Mouse (Mus musculus) neural tube, embryonic 13.5 days (tissue): ENCODE data around the gene 1700123O20Rik. TPM values are rescaled to one million over a fixed set of nuclear protein-coding genes. Genes with fewer than 3 reads are reported as not detected.
A peak's percentile ranks its signal among the peaks of the same experiment; 100 is the strongest.

Experiments
- ATAC-seq: fragments of 200-750 bp; cut with Nextera tagmentation; 2 replicates; pipeline ENCODE4 v1.8.0; 2017; ENCODE audit warnings: low read depth, mild to moderate bottlenecking, moderate TSS enrichment, moderate library complexity
- H3K27ac ChIP-seq: fragments of 300-500 bp; sonication (generic); replicated peaks from 2 replicates; pipeline ENCODE4 v1.5.1; 2015; ENCODE audit warnings: moderate library complexity, mild to moderate bottlenecking, inconsistent platforms
- H3K27me3 ChIP-seq: fragments of 300-500 bp; sonication (generic); 2 replicates; pipeline ENCODE4 v1.6.1; 2015; ENCODE audit warnings: mild to moderate bottlenecking, inconsistent platforms
- H3K36me3 ChIP-seq: fragments of 300-500 bp; sonication (generic); 2 replicates; pipeline ENCODE4 v1.6.1; 2015; ENCODE audit warnings: mild to moderate bottlenecking, inconsistent platforms
- H3K4me1 ChIP-seq: fragments of 300-500 bp; sonication (generic); replicated peaks from 2 replicates; pipeline ENCODE4 v1.6.1; 2015; ENCODE audit warnings: inconsistent platforms
- H3K4me2 ChIP-seq: fragments of 300-500 bp; sonication (generic); 2 replicates; pipeline ENCODE4 v1.6.1; 2015; ENCODE audit warnings: inconsistent platforms, mild to moderate bottlenecking, moderate library complexity
- H3K4me3 ChIP-seq: fragments of 300-500 bp; sonication (generic); 2 replicates; pipeline ENCODE4 v1.5.1; 2015; ENCODE audit warnings: mild to moderate bottlenecking, inconsistent platforms
- H3K9ac ChIP-seq: fragments of 300-500 bp; sonication (generic); 2 replicates; pipeline ENCODE4 v1.6.1; 2015; ENCODE audit warnings: moderate library complexity, mild to moderate bottlenecking, inconsistent platforms
- H3K9me3 ChIP-seq: fragments of 300-500 bp; sonication (generic); 2 replicates; pipeline ENCODE4 v1.6.1; 2016; ENCODE audit warnings: inconsistent platforms
- WGBS: fragments of 180-500 bp; shearing (Covaris S2); methylation state at CpG from one replicate; pipeline ENCODE4 v1.1.7; 2015; 5-methylcytosine and 5-hydroxymethylcytosine counted together
- polyA plus RNA-seq: library from polyadenylated mRNA; unstranded; fragments of >200 nt; fragmentation: Nextera tagmentation; extraction: Ambion mirVana; gene quantifications from 2 replicates; pipeline ENCODE4 v1.2.1, GENCODE M21; 2015

Gene 1700123O20Rik
- polyA plus RNA-seq: 84.6 and 90.6 TPM in 2 replicates

DNA sequence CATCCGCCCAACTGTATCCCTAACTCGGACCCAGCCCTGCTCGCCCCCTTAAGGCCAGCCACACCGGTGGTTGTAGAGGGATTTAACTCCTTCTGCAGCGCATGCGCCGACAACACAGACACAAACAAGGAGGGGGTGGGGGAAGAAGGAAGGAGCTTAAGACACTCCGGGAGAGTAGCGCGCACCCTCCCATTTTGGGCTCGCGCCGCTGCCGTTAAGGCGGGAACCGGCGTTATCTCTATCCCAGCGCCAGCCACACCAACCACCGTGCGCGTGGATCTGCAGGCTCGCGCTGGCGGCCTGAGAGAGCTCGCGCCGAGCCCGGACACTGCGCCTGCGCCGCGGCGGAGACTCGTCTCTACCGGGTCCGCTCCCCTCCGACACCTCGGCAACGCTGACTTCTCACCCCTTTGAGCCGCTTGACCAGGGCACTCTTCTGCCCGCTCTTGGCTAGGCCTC is at the start of gene 1700123O20Rik:
1700123O20Rik (plus strand) TSS at position 154 of the 459 bp plus-strand sequence.
- Histone ChIP-seq H3K4me1 (peaks cover 49% of the 10 kb centered on the region), H3K9me3 (no peaks in the 10 kb centered on the region), H3K9ac (peak within 1 kb of the TSS; percentile 87), H3K27me3 (no peaks in the 10 kb centered on the region), H3K36me3 (peaks cover 46% of the 10 kb centered on the region), H3K27ac (peak within 1 kb of the TSS; percentile 95), H3K4me2 (peak within 1 kb of the TSS; percentile 69), H3K4me3 (peak within 1 kb of the TSS; percentile 77)
- ATAC-seq: peak; percentile 85
- WGBS: under 1% methylated on average over 41 of the region's 41 CpGs

DNA sequence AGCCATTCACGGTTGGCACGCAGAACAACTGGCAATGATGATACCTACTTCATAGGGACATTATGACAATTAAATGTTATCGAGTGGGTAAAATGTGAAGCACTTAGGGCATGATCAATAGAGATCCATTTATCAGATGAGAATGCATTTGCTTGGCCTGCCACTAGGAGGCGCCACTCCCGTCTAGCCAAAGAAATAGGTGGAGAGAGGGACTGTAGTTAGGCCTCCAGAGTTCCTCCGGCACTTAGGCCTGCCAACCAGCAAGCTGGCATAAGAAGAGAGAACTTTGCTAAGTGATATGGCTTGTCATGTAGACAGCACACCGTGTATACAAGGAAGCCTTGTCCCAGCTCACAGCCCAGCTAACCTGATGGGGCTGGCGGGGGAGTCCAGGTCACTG is 49.1 kb upstream of the 1700123O20Rik start:
- Histone ChIP-seq H3K36me3 (peaks cover 69% of the 10 kb centered on the region), H3K27ac (no peak overlapping the region), H3K4me3 (no peak overlapping the region), H3K9ac (no peak overlapping the region), H3K27me3 (no peaks in the 10 kb centered on the region), H3K4me2 (no peak overlapping the region), H3K9me3 (no peaks in the 10 kb centered on the region), H3K4me1 (peaks cover 31% of the 10 kb centered on the region)
- 52% methylated on average over 8 of the region's 8 CpGs for WGBS
- no peak for ATAC-seq

DNA sequence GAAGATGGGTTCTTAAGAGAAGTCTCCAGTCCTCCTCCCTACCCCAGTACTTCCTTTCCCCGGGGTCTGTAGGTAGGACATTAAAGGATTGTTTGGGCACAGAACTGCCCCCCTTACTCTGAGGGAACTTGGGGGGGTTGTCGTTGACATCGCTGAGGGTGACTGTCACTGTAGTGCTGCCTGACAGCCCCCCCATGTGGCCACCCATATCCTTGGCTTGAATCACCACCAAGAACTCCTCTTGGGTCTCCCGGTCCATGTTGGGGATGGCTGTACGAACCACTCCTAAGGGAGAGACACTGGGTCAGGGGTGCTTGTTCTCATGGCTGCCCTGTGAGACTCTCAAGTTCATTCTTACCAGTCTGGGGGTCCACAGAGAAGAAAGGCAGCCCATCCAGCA is 47.8 kb upstream of the 1700123O20Rik start:
- H3K27ac ChIP-seq: no peak overlapping the region
- H3K4me2 ChIP-seq: no peak overlapping the region
- peaks cover 34% of the 10 kb centered on the region for H3K4me1 ChIP-seq
- H3K9me3 ChIP-seq: no peaks in the 10 kb centered on the region
- ATAC-seq: no peak
- H3K4me3 ChIP-seq: no peak overlapping the region
- no peaks in the 10 kb centered on the region for H3K27me3 ChIP-seq
- H3K9ac ChIP-seq: peak overlapping the region; percentile 83; the same call in 1 of the 2 replicates
- H3K36me3 ChIP-seq: peaks cover 69% of the 10 kb centered on the region
- 79% methylated on average over 5 of the region's 5 CpGs for WGBS

DNA sequence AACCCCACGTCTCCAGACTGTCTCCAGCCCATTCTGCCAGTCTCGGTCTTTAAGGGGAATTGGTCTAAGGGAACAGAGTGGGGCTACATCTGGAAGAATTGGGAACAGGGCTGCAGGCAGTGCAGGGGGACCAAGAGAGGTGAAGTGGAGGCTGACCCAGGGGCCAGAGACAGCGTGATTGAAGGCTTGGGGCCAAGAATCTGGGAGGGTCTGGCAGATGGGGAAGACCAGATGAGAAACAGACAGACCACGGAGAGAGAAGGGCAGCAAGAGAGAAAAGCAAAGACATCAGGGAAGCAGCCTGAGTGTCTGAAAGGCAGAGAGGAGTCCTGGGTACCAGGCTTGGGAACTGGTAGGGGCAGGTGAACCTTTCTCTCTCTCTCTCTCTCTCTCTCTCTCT is 45.9 kb upstream of the 1700123O20Rik start:
- WGBS: 14% methylated on average over 4 of the region's 4 CpGs
- Histone ChIP-seq H3K4me1 (peaks cover 34% of the 10 kb centered on the region), H3K4me2 (peak overlapping the region; percentile 74), H3K9ac (peak overlapping the region; percentile 83), H3K36me3 (peaks cover 69% of the 10 kb centered on the region), H3K27ac (no peak overlapping the region; the same call in 1 of the 2 replicates), H3K9me3 (no peaks in the 10 kb centered on the region), H3K27me3 (no peaks in the 10 kb centered on the region), H3K4me3 (peak overlapping the region; percentile 58)
- no peak for ATAC-seq

DNA sequence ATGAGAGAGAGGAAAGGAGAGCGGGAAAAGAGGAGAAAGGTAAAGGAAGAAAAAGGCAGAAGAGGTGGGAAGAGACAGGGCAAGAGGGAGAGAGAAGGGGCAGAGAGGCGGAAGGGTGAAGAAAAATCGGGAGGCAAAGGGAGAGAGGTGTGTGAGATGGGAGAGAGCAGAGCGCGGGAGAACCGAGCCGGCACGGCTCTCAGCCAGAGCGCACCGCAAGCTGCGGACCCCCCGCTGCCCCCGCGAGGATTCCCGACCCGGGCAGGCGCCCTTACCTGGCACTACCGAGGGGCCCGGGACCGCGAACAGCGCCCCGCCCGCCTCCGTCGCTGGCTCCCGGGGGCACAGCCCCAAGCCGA is 45.1 kb upstream of the 1700123O20Rik start, which contains the start of gene Gm17606:
Gm17606 (plus strand) TSS at position 7 of the 359 bp plus-strand sequence.
- Histone ChIP-seq H3K36me3 (peaks cover 72% of the 10 kb centered on the region), H3K9ac (peak within 1 kb of the TSS; percentile 83), H3K27ac (peak within 1 kb of the TSS; percentile 87), H3K9me3 (no peaks in the 10 kb centered on the region), H3K27me3 (no peaks in the 10 kb centered on the region), H3K4me3 (peak within 1 kb of the TSS; percentile 58), H3K4me1 (peaks cover 34% of the 10 kb centered on the region), H3K4me2 (peak within 1 kb of the TSS; percentile 74)
- ATAC-seq: no peak; the same call in 1 of the 2 replicates
- under 1% methylated on average over 28 of the region's 28 CpGs for WGBS

DNA sequence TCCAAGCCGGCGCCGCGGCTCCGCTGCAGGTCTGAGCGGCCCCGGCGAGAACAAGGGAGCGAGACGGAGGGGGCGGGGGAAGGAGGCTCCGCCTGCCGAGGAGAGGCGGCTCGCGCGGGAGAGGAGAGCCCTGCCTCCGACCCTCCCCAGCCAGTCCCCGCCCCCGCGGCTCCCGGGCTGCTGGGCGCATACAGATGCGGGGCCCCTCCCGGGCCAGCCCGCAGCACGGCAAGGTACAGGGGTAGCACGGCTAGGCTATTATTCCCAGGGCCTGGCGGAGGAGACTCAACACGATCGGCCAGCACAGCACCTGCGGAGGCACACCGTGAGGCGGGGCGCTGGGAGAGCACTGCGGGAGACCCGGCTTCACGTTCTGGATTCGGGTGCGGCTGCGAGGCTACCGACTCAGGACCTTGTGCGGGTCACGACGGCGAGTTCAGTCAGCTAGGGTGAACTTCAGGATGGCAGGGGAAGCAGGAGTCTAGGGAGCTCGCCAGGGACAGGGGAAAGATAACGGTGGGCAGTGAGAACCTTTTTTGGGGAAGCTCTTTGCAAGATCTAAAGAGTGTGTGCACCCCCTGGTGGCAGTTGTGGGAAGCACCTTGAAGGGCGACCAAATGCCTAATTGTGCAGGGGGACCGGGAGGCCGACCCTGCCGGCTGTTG is 44.6 kb upstream of the 1700123O20Rik start, which contains the start of gene Cdh24:
Cdh24 (minus strand) TSS at position 60 of the 665 bp plus-strand sequence.
- Histone ChIP-seq H3K4me1 (peaks cover 34% of the 10 kb centered on the region), H3K27me3 (no peaks in the 10 kb centered on the region), H3K4me2 (peak within 1 kb of the TSS; percentile 74), H3K9me3 (no peaks in the 10 kb centered on the region), H3K9ac (peak within 1 kb of the TSS; percentile 83), H3K4me3 (peak within 1 kb of the TSS; percentile 58), H3K36me3 (peaks cover 72% of the 10 kb centered on the region), H3K27ac (peak within 1 kb of the TSS; percentile 87)
- under 1% methylated on average over 42 of the region's 52 CpGs for WGBS
- ATAC-seq: peak; percentile 93

DNA sequence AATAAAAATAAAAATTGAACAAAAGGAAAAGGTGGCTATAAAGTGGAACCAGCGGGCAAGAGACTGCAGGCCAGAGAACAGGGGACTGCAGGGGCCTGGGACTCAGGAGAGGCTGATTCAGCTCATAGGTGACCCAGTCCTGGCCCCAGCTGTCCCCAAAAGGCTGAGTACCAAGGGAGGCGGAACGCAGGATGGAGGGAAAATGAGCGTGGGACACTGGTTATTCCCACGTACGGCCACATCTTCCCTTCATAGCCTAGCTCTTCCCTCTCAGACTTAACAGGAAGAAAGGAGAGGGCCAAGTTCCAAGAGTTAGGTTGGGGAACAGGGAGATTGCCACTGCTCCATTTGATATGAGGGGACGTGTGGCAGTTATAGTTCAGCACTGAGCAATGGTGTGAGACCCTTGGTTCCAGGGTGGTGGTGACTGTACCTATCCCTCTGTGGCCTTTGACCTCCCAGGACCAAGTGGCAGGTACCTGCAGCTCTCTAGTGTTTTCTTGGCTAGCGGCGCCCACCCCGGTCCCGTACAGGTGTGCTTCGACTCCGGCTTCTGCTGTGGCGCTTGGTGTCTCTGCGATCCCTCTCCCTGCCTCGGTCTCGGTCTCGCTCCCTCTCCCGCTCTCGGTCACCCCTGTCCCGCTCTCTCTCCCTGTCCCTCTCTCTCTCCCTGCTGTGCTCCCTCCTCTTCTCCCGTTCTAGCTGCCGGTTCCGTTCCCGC is 43.6 kb upstream of the 1700123O20Rik start:
- H3K4me1 ChIP-seq: peaks cover 34% of the 10 kb centered on the region
- no peak overlapping the region for H3K4me3 ChIP-seq
- H3K9me3 ChIP-seq: no peaks in the 10 kb centered on the region
- 81% methylated on average over 25 of the region's 25 CpGs for WGBS
- no peak for ATAC-seq
- no peak overlapping the region for H3K4me2 ChIP-seq
- H3K9ac ChIP-seq: 0 out of 2 replicates have a peak overlapping the region, but pooled peaks have one; percentile 83
- H3K36me3 ChIP-seq: peaks cover 72% of the 10 kb centered on the region
- H3K27me3 ChIP-seq: no peaks in the 10 kb centered on the region
- H3K27ac ChIP-seq: 0 out of 2 replicates have a peak overlapping the region, but pooled peaks have one; percentile 49

DNA sequence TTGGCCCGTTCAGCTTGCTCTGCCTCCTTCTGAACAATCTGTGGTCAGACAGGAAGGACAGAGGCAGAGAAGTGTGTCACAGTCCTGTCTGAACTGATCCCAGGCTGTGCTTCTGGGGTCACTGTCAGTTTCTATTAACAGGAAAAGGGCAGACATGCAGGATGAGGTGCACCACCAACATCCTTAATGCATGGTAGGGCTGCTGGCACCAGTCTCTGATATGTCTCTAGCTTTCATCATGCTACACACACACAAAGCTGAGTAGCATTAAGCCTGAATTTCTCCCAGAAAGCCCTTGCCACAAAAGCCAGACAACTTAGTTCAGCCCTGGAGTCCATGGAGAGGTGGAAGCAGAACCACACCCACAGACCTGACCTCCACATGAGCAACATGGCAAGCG is 43.0 kb upstream of the 1700123O20Rik start:
- Histone ChIP-seq H3K9me3 (no peaks in the 10 kb centered on the region), H3K27me3 (no peaks in the 10 kb centered on the region), H3K4me1 (peaks cover 34% of the 10 kb centered on the region), H3K36me3 (peaks cover 72% of the 10 kb centered on the region), H3K9ac (no peak overlapping the region), H3K4me2 (no peak overlapping the region), H3K4me3 (no peak overlapping the region), H3K27ac (no peak overlapping the region)
- no peak for ATAC-seq
- 86% methylated on average over 2 of the region's 2 CpGs for whole genome bisulfite sequencing

DNA sequence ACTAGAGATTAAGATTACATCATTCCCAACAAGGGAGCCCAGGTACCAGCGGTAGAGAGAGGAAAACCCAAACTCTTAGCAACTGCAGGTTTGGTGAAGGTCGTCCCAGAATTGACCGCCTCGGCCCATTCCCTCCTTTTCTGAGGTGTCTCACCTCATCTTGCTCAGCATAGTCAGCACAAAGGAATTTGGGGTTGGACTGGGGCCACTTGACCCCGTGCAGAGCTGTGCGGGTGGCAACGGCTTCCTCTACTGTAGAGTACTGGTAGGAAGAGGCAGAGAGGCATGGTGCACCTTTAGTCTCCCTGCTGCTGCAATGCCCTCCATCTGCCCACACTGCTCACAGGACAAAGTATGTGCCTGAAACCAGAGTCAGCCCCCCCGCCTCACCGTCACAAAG is 41.7 kb upstream of the 1700123O20Rik start:
- H3K4me1 ChIP-seq: peaks cover 32% of the 10 kb centered on the region
- H3K9me3 ChIP-seq: no peaks in the 10 kb centered on the region
- WGBS: 96% methylated on average over 9 of the region's 9 CpGs
- no peak overlapping the region for H3K4me2 ChIP-seq
- H3K36me3 ChIP-seq: peaks cover 71% of the 10 kb centered on the region
- no peaks in the 10 kb centered on the region for H3K27me3 ChIP-seq
- no peak overlapping the region for H3K27ac ChIP-seq
- no peak overlapping the region for H3K4me3 ChIP-seq
- ATAC-seq: no peak
- no peak overlapping the region for H3K9ac ChIP-seq

DNA sequence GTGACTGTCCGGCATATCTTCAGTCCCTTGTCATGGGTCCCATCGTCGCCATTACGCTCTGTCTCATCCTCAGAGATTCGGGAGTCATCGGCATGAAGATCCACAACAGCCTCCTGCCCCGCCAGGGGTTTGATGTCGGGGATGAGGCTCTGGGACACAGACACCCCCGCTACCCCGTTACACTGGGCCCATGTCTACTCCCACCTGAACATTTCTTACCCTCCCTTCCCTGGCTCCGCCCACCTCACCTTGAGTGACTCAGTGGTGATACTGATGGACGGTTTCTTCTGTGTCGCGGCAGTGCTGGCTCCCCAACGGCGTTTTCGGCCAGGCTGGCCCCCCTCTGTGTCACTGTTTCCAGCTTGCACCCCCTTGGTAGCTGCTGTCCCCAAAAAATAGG is 39.6 kb upstream of the 1700123O20Rik start:
- no peaks in the 10 kb centered on the region for H3K9me3 ChIP-seq
- no peak overlapping the region for H3K4me2 ChIP-seq
- H3K4me1 ChIP-seq: peaks cover 38% of the 10 kb centered on the region
- no peak overlapping the region for H3K4me3 ChIP-seq
- H3K36me3 ChIP-seq: peaks cover 91% of the 10 kb centered on the region
- no peaks in the 10 kb centered on the region for H3K27me3 ChIP-seq
- no peak overlapping the region for H3K9ac ChIP-seq
- ATAC-seq: no peak
- no peak overlapping the region for H3K27ac ChIP-seq
- 94% methylated on average over 17 of the region's 17 CpGs for WGBS

DNA sequence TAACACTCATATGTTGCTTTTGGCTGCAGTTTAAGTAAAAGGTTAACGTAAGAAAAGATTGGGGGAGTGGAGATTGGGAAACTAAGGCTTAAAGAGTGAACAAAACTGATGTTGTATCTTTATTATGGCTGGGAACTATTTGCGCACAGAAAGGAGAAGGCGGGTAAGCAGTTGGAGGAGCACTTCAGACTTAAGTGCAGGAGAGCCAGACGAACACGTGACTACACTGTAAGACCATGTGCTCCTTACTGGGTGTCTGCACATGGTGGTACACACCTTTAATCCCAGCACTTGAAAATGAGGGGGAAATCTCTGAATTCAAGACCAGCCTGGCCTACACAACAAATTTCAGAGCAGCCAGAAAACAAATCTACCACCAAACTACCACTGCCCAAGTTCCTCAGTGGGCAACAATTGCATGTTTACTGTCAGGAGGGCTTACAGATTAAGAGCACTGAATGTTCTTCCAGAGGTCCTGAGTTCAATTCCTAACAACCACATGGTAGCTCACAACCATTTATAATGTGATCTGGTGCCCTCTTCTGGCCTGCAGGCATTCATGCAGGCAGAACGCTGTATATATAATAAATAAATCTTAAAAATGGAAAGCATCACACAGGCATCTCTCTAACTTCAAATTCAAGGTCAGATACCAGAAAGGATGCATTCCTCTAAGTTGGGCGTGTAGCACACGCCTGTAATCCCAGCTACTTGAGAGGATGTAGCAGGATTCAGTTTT is 38.9 kb upstream of the 1700123O20Rik start:
- ATAC-seq: no peak
- peaks cover 95% of the 10 kb centered on the region for H3K36me3 ChIP-seq
- H3K4me1 ChIP-seq: peaks cover 43% of the 10 kb centered on the region
- H3K4me3 ChIP-seq: no peak overlapping the region
- H3K4me2 ChIP-seq: no peak overlapping the region
- 91% methylated on average over 8 of the region's 8 CpGs for WGBS
- no peak overlapping the region for H3K9ac ChIP-seq
- no peaks in the 10 kb centered on the region for H3K27me3 ChIP-seq
- no peak overlapping the region for H3K27ac ChIP-seq
- H3K9me3 ChIP-seq: no peaks in the 10 kb centered on the region

DNA sequence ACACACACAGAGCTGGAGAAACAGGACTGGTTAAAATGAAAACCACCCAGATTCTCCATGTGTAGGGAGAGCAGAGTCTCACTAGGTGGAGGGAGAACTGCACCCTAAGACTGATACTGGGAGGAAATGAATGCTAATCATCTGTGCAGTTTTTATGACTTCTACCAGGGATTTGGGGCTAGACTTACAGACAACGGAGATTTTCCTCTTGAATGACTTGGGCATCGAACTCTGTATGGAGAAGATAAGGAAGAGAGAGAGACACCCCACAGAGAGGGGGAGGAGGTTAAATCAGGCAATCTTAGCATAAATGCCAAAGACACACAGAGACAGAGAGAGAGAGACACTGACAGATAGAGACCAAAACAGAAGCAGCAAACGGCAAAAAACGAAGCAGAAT is 38.1 kb upstream of the 1700123O20Rik start:
- Histone ChIP-seq H3K36me3 (peaks cover 87% of the 10 kb centered on the region), H3K4me1 (peaks cover 49% of the 10 kb centered on the region), H3K27ac (no peak overlapping the region), H3K9me3 (no peaks in the 10 kb centered on the region), H3K27me3 (no peaks in the 10 kb centered on the region), H3K4me3 (no peak overlapping the region), H3K9ac (no peak overlapping the region), H3K4me2 (no peak overlapping the region)
- 81% methylated on average over 4 of the region's 4 CpGs for WGBS
- ATAC-seq: no peak
